Mouse (Mus musculus): ENCODE data around the gene Selenov. TPM values are rescaled to one million over a fixed set of nuclear protein-coding genes. Genes with fewer than 3 reads are reported as not detected.
A peak's percentile ranks its signal among the peaks of the same experiment; 100 is the strongest.

The Selenov gene
- total and polyA plus RNA-seq, 3 experiments: not detected

- TF ChIP-seq MXI1 (IDR thresholded peaks at IDR 0.05; ENCODE audit: low read depth, low read length): no peak
- TF ChIP-seq CHD2 (IDR thresholded peaks at IDR 0.05; ENCODE audit: low read length): no peak
- TF ChIP-seq MYB (IDR thresholded peaks at IDR 0.05; ENCODE audit: low read depth, low read length): no peak
- TF ChIP-seq RAD21 (IDR thresholded peaks at IDR 0.05; ENCODE audit: low read depth, low read length): no peak
- no peak for TF ChIP-seq UBTF (IDR thresholded peaks at IDR 0.05; ENCODE audit: borderline replicate concordance, insufficient read depth, low read depth, low read length)
- TF ChIP-seq CTCF (IDR thresholded peaks at IDR 0.05 in 2 of 3, conservative IDR thresholded peaks at IDR 0.05 in 1 of 3; ENCODE audit: control insufficient read depth in 1 of 3, insufficient read depth in 1 of 3, low read depth in 2 of 3, low read length in 3 of 3, poor library complexity in 1 of 3, severe bottlenecking in 1 of 3): peak; percentile 5 to 51 (median 34); a peak in 5 of 6 replicates
- TF ChIP-seq NRF1 (IDR thresholded peaks at IDR 0.05; ENCODE audit: insufficient read depth, low read depth, low read length, poor library complexity, severe bottlenecking): no peak
- no peak for TF ChIP-seq ZMIZ1 (IDR thresholded peaks at IDR 0.05; ENCODE audit: low read depth, low read length)
- no peak for TF ChIP-seq USF2 (IDR thresholded peaks at IDR 0.05; ENCODE audit: borderline replicate concordance in 1 of 2, insufficient read depth in 1 of 2, low read depth in 1 of 2, low read length in 2 of 2)
- TF ChIP-seq EP300 (IDR thresholded peaks at IDR 0.05; ENCODE audit: low read depth in 1 of 2, low read length in 2 of 2): no peak
- no peak for TF ChIP-seq ZC3H11A (IDR thresholded peaks at IDR 0.05; ENCODE audit: low read depth, low read length)
- TF ChIP-seq RCOR1 (IDR thresholded peaks at IDR 0.05; ENCODE audit: low read depth, low read length): no peak
- no peak for TF ChIP-seq E2F4 (IDR thresholded peaks at IDR 0.05; ENCODE audit: borderline replicate concordance, low read depth, low read length)
- TF ChIP-seq MEF2A (IDR thresholded peaks at IDR 0.05; ENCODE audit: extremely low read depth, insufficient replicate concordance, low read depth, low read length, poor library complexity, severe bottlenecking): no peak
- peak; percentile 70 for TF ChIP-seq ZNF384 (IDR thresholded peaks at IDR 0.05; ENCODE audit: low read depth, low read length)
- no peak; the same call in 1 of the 2 replicates for TF ChIP-seq ETS1 (IDR thresholded peaks at IDR 0.05; ENCODE audit: low read depth, low read length)
- TF ChIP-seq MAFK (IDR thresholded peaks at IDR 0.05; ENCODE audit: borderline replicate concordance, low read depth, low read length): no peak
- no peak for TF ChIP-seq POLR2AphosphoS2 (IDR thresholded peaks at IDR 0.05; ENCODE audit: low read length)
- no peak for TF ChIP-seq POLR2AphosphoS5 (IDR thresholded peaks at IDR 0.05; ENCODE audit: borderline replicate concordance, low read depth, low read length)
- TF ChIP-seq TBP (IDR thresholded peaks at IDR 0.05; ENCODE audit: low read depth, low read length): peak; percentile 87
- no peak for TF ChIP-seq KAT2A (conservative IDR thresholded peaks at IDR 0.05; ENCODE audit: low read depth, low read length)
- TF ChIP-seq MAZ (IDR thresholded peaks at IDR 0.05; ENCODE audit: low read depth, low read length): no peak
- TF ChIP-seq POLR2A (IDR thresholded peaks at IDR 0.05; ENCODE audit: control insufficient read depth in 1 of 2, insufficient read depth in 1 of 2, low read depth in 1 of 2, low read length in 2 of 2, poor library complexity in 1 of 2): no peak
These were observed 48.4 kb upstream of the Selenov start (continued) for GRCm38 (mm10) chr7:28339213-28339917.

Measured in MEL (cell line).